Mouse (Mus musculus) ZHBTc4 (cell line): Measurements from ENCODE around the gene Ccser2.

ENCODE experiments used
- DNase-seq: peaks from one replicate; pipeline ENCODE4 v3.0.0-alpha.2; 2011; ENCODE audit warnings: low read depth, low spot score

The Ccser2 gene

GRCm38 (mm10) chr14:36942716-36943115 is 25.9 kb downstream of the Ccser2 start:
- DNase-seq: no peak

GRCm38 (mm10) chr14:36937941-36938340 is 30.6 kb downstream of the Ccser2 start:
- peak; percentile 66 for DNase-seq

- DNase-seq: peak; percentile 59
Measured at GRCm38 (mm10) chr14:36937080-36937878, 31.3 kb downstream of the Ccser2 start.

GRCm38 (mm10) chr14:36932638-36933382 is 35.8 kb downstream of the Ccser2 start:
- no peak for DNase-seq

- no peak for DNase-seq
Measured at GRCm38 (mm10) chr14:36932038-36932437, 36.5 kb downstream of the Ccser2 start.

GRCm38 (mm10) chr14:36923383-36923782 is 45.2 kb downstream of the Ccser2 start:
- no peak for DNase-seq

GRCm38 (mm10) chr14:36921346-36922049 is 47.1 kb downstream of the Ccser2 start:
- DNase-seq: no peak

GRCm38 (mm10) chr14:36919886-36920285 is 48.7 kb downstream of the Ccser2 start:
- no peak for DNase-seq

- peak; percentile 53 for DNase-seq
Measured at GRCm38 (mm10) chr14:36919146-36919545, 49.4 kb downstream of the Ccser2 start.

GRCm38 (mm10) chr14:36915203-36915602 is 53.4 kb downstream of the Ccser2 start:
- DNase-seq: no peak

GRCm38 (mm10) chr14:36914473-36915005 is 54.0 kb downstream of the Ccser2 start:
- DNase-seq: peak; percentile 71

GRCm38 (mm10) chr14:36911738-36912137 is 56.8 kb downstream of the Ccser2 start:
- DNase-seq: peak; percentile 36

- no peak for DNase-seq
Measured at GRCm38 (mm10) chr14:36905809-36906522, 62.6 kb downstream of the Ccser2 start.

- no peak for DNase-seq
Measured at GRCm38 (mm10) chr14:36904206-36904605, 64.4 kb downstream of the Ccser2 start.

GRCm38 (mm10) chr14:36900883-36901282 is 67.7 kb downstream of the Ccser2 start:
- DNase-seq: no peak

GRCm38 (mm10) chr14:36894701-36895100 is 73.9 kb downstream of the Ccser2 start:
- DNase-seq: no peak

GRCm38 (mm10) chr14:36892762-36893358 is 75.7 kb downstream of the Ccser2 start:
- DNase-seq: peak; percentile 65

GRCm38 (mm10) chr14:36890130-36890529 is 78.4 kb downstream of the Ccser2 start:
- peak; percentile 79 for DNase-seq

- no peak for DNase-seq
Measured at GRCm38 (mm10) chr14:36885680-36886079, 82.9 kb downstream of the Ccser2 start.

GRCm38 (mm10) chr14:36885117-36885516 is 83.5 kb downstream of the Ccser2 start:
- no peak for DNase-seq

- no peak for DNase-seq
Measured at GRCm38 (mm10) chr14:36883576-36883975, 85.0 kb downstream of the Ccser2 start.
